Mouse (Mus musculus) hindbrain, embryonic 11.5 days (tissue): ENCODE results near the gene AC124502.3. TPM values are rescaled to one million over a fixed set of nuclear protein-coding genes. Genes with fewer than 3 reads are reported as not detected.
A peak's percentile ranks its signal among the peaks of the same experiment; 100 is the strongest.

Experiments
- ATAC-seq: fragments of 200-750 bp; cut with Nextera tagmentation; 2 replicates; pipeline ENCODE4 v1.8.0; 2017; ENCODE audit warnings: mild to moderate bottlenecking, moderate TSS enrichment, moderate library complexity; ENCODE audit not compliant: low FRiP score
- DNase-seq: peaks from one replicate; pipeline ENCODE4 v3.0.0-alpha.2; 2015; ENCODE audit warnings: low spot score
- H3K27ac ChIP-seq: fragments of 300-500 bp; sonication (generic); 2 replicates; pipeline ENCODE4 v1.5.1; 2014; ENCODE audit warnings: mild to moderate bottlenecking, low read depth, low read length
- H3K27me3 ChIP-seq: fragments of 300-500 bp; sonication (generic); 2 replicates; pipeline ENCODE4 v1.6.1; 2014; ENCODE audit warnings: mild to moderate bottlenecking, low read length, moderate library complexity, mixed read lengths; ENCODE audit not compliant: control insufficient read depth, insufficient read depth
- H3K36me3 ChIP-seq: fragments of 300-500 bp; sonication (generic); 2 replicates; pipeline ENCODE4 v1.6.1; 2014; ENCODE audit warnings: mild to moderate bottlenecking, low read length, moderate library complexity, mixed read lengths; ENCODE audit not compliant: control insufficient read depth, insufficient read depth
- H3K4me1 ChIP-seq: fragments of 300-500 bp; sonication (generic); replicated peaks from 2 replicates; pipeline ENCODE4 v1.6.1; 2014; ENCODE audit warnings: low read length, mixed read lengths; ENCODE audit not compliant: control insufficient read depth, insufficient read depth
- H3K4me2 ChIP-seq: fragments of 300-500 bp; sonication (generic); replicated peaks from 2 replicates; pipeline ENCODE4 v1.6.1; 2014; ENCODE audit warnings: mild to moderate bottlenecking, low read depth, low read length
- H3K4me3 ChIP-seq: fragments of 300-500 bp; sonication (generic); 2 replicates; pipeline ENCODE4 v1.5.1; 2014; ENCODE audit warnings: low read depth, low read length
- H3K9ac ChIP-seq: fragments of 300-500 bp; sonication (generic); 2 replicates; pipeline ENCODE4 v1.6.1; 2014; ENCODE audit warnings: low read depth, low read length
- H3K9me3 ChIP-seq: fragments of 300-500 bp; sonication (generic); 2 replicates; pipeline ENCODE4 v1.6.1; 2016; ENCODE audit warnings: low read length; ENCODE audit not compliant: control insufficient read depth
- WGBS: fragments of 180-500 bp; shearing (Covaris S2); extraction: QIAGEN DNeasy Blood & Tissue Kit; methylation state at CpG from one replicate; pipeline ENCODE4 v1.1.7; 2014; 5-methylcytosine and 5-hydroxymethylcytosine counted together
- polyA plus RNA-seq: library from polyadenylated mRNA; unstranded; fragments of >200 nt; fragmentation: Nextera tagmentation; extraction: Ambion mirVana; gene quantifications from 2 replicates; pipeline ENCODE4 v1.2.1, GENCODE M21; 2014

Gene AC124502.3
- polyA plus RNA-seq, 1 experiment from 2014 or later = 2.3 TPM

- WGBS = 74% methylated on average over 7 of the region's 7 CpGs
- ATAC-seq (no peak), DNase-seq (no peak)
- Histone ChIP-seq H3K9me3 (no peaks in the 10 kb centered on the region), H3K4me2 (peak overlapping the region; percentile 14; the same call in 1 of the 2 replicates), H3K27me3 (peaks cover 22% of the 10 kb centered on the region), H3K27ac (no peak overlapping the region), H3K4me3 (no peak overlapping the region), H3K4me1 (peaks cover 32% of the 10 kb centered on the region), H3K36me3 (no peaks in the 10 kb centered on the region), H3K9ac (no peak overlapping the region)
These were observed 31.3 kb downstream of the AC124502.3 start for GRCm38 (mm10) chr19:5069978-5070377.

- Histone ChIP-seq H3K4me1 (peaks cover 32% of the 10 kb centered on the region), H3K36me3 (no peaks in the 10 kb centered on the region), H3K27me3 (peaks cover 22% of the 10 kb centered on the region), H3K4me3 (peak overlapping the region; percentile 31), H3K9ac (peak overlapping the region; percentile 61), H3K9me3 (no peaks in the 10 kb centered on the region), H3K4me2 (peak overlapping the region; percentile 57), H3K27ac (peak overlapping the region; percentile 80)
- 8% methylated on average over 11 of the region's 11 CpGs for WGBS
- DNase-seq = no peak
- no peak for ATAC-seq
These were observed 32.4 kb downstream of the AC124502.3 start for GRCm38 (mm10) chr19:5071077-5071476.

- ATAC-seq (peak; percentile 87), DNase-seq (peak; percentile 91)
- Histone ChIP-seq H3K4me1 (peaks cover 32% of the 10 kb centered on the region), H3K36me3 (no peaks in the 10 kb centered on the region), H3K27me3 (peaks cover 21% of the 10 kb centered on the region), H3K9ac (peak overlapping the region; percentile 61), H3K27ac (peak overlapping the region; percentile 80), H3K9me3 (no peaks in the 10 kb centered on the region), H3K4me2 (peak overlapping the region; percentile 57), H3K4me3 (peak overlapping the region; percentile 31)
- WGBS = under 1% methylated on average over 38 of the region's 40 CpGs
These were observed 33.1 kb downstream of the AC124502.3 start for GRCm38 (mm10) chr19:5071545-5072369.

- no peaks in the 10 kb centered on the region for H3K36me3 ChIP-seq
- peak overlapping the region; percentile 61; the same call in 1 of the 2 replicates for H3K9ac ChIP-seq
- peak overlapping the region; percentile 31 for H3K4me3 ChIP-seq
- 3% methylated on average over 20 of the region's 20 CpGs for WGBS
- H3K9me3 ChIP-seq = no peaks in the 10 kb centered on the region
- peak overlapping the region; percentile 57 for H3K4me2 ChIP-seq
- ATAC-seq (peak; percentile 33), DNase-seq (no peak)
- 0 out of 2 replicates have a peak overlapping the region, but pooled peaks have one; percentile 80 for H3K27ac ChIP-seq
- peaks cover 25% of the 10 kb centered on the region for H3K4me1 ChIP-seq
- H3K27me3 ChIP-seq = peaks cover 17% of the 10 kb centered on the region
These were observed 33.8 kb downstream of the AC124502.3 start for GRCm38 (mm10) chr19:5072389-5073019.

GRCm38 (mm10) chr19:5073028-5073427 lies 34.3 kb downstream of the AC124502.3 start:
- Histone ChIP-seq H3K4me3 (no peak overlapping the region), H3K36me3 (no peaks in the 10 kb centered on the region), H3K27me3 (peaks cover 16% of the 10 kb centered on the region), H3K9me3 (no peaks in the 10 kb centered on the region), H3K4me2 (peak overlapping the region; percentile 57; the same call in 1 of the 2 replicates), H3K9ac (no peak overlapping the region), H3K27ac (no peak overlapping the region), H3K4me1 (peaks cover 20% of the 10 kb centered on the region)
- WGBS = 2% methylated on average over 15 of the region's 15 CpGs
- ATAC-seq (0 out of 2 replicates have a peak, but pooled peaks have one; percentile 20), DNase-seq (peak; percentile 87)

GRCm38 (mm10) chr19:5073518-5073917 lies 34.8 kb downstream of the AC124502.3 start:
- Histone ChIP-seq H3K27ac (no peak overlapping the region), H3K36me3 (no peaks in the 10 kb centered on the region), H3K4me2 (no peak overlapping the region), H3K9ac (no peak overlapping the region), H3K4me3 (no peak overlapping the region), H3K27me3 (peaks cover 11% of the 10 kb centered on the region), H3K4me1 (peaks cover 15% of the 10 kb centered on the region), H3K9me3 (no peaks in the 10 kb centered on the region)
- ATAC-seq (no peak), DNase-seq (no peak)
- 39% methylated on average over 5 of the region's 5 CpGs for WGBS

- DNase-seq (no peak), ATAC-seq (no peak)
- 88% methylated on average over 1 of the region's 1 CpGs for WGBS
- H3K4me3 ChIP-seq = no peak overlapping the region
- H3K9ac ChIP-seq = no peak overlapping the region
- no peak overlapping the region for H3K4me2 ChIP-seq
- H3K36me3 ChIP-seq = no peaks in the 10 kb centered on the region
- no peak overlapping the region for H3K27ac ChIP-seq
- no peaks in the 10 kb centered on the region for H3K9me3 ChIP-seq
- H3K4me1 ChIP-seq = no peaks in the 10 kb centered on the region
- H3K27me3 ChIP-seq = peaks cover 30% of the 10 kb centered on the region
These were observed 40.6 kb downstream of the AC124502.3 start for GRCm38 (mm10) chr19:5079279-5079678.

- peaks cover 53% of the 10 kb centered on the region for H3K27me3 ChIP-seq
- DNase-seq = no peak
These were observed 43.3 kb downstream of the AC124502.3 start for GRCm38 (mm10) chr19:5082005-5082404.

More at GRCm38 (mm10) chr19:5082005-5082404, 43.3 kb downstream of the AC124502.3 start:
- ATAC-seq = no peak
- 66% methylated on average over 18 of the region's 18 CpGs for whole genome bisulfite sequencing
- no peak overlapping the region for H3K4me3 ChIP-seq
- H3K36me3 ChIP-seq = no peaks in the 10 kb centered on the region
- no peak overlapping the region for H3K27ac ChIP-seq
- H3K4me1 ChIP-seq = peaks cover 5% of the 10 kb centered on the region; the same call in 1 of the 2 replicates
- H3K9ac ChIP-seq = no peak overlapping the region
- no peak overlapping the region for H3K4me2 ChIP-seq
- no peaks in the 10 kb centered on the region for H3K9me3 ChIP-seq
